In genomic region chr15:10598259-10599225, GRCm38 (mm10) we compare ENCODE assay signal across 11 mouse cellular contexts. TPM values are rescaled to one million over a fixed set of nuclear protein-coding genes. Genes with fewer than 3 reads are reported as not detected.
DNase-seq lines count a peak whose midpoint lies in the region; ATAC-seq and TF ChIP-seq lines count a peak whose summit lies in the region.
"Had no signal": no experiment of that assay in that cellular context is flagged by ENCODE, and none has a peak within 500 bp of the region (broad histone marks: within the 10 kb centered on the region; RNA-seq: fewer than 3 reads in every experiment).

No protein-coding gene starts in this region.

- H3K9me3 ChIP-seq in embryonic facial prominence, embryonic 12.5 days = 0 out of 2 replicates have a peak, but pooled peaks cover under 1% of the 10 kb centered on the region

- no peak for TF ChIP-seq CTCF in gastrocnemius, adult 2 months (IDR thresholded peaks at IDR 0.05)

- 27% methylated on average over 16 of the region's 16 CpGs for WGBS in embryonic facial prominence, embryonic 12.5 days

- DNase-seq in gastrocnemius, adult 2 months = no peak
- no peak for DNase-seq in gastrocnemius, postnatal 10 days
- DNase-seq in kidney, adult 9 months = peak; percentile 32
- peak; percentile 57 for DNase-seq in lung, postnatal 25 days (ENCODE audit: low spot score)
- DNase-seq in layer of hippocampus, adult 11-12 months (ENCODE audit: low spot score) = no peak
- DNase-seq in right cerebral cortex, postnatal 25 days = no peak
- DNase-seq in urinary bladder, postnatal 4 days (ENCODE audit: low spot score in 2 of 2) = no peak
- DNase-seq: adrenal gland, postnatal 36 days had no signal

- peaks cover 36% of the 10 kb centered on the region for H3K4me1 ChIP-seq in embryonic facial prominence, embryonic 12.5 days

- peak; percentile 44; the same call in 1 of the 2 replicates for ATAC-seq in embryonic facial prominence, embryonic 12.5 days (ENCODE audit: insufficient number of reproducible peaks, insufficient read depth, low FRiP score, low TSS enrichment)

- intact Hi-C loops in gastrocnemius, adult 2 months (cut with DNase I) = no loop called here

- no peak overlapping the region for H3K9ac ChIP-seq in embryonic facial prominence, embryonic 12.5 days

- peak overlapping the region; percentile 35; the same call in 1 of the 2 replicates for H3K27ac ChIP-seq in gastrocnemius, adult 2 months
- H3K27ac ChIP-seq in embryonic facial prominence, embryonic 12.5 days = peak overlapping the region; percentile 92

- no peak overlapping the region for H3K4me3 ChIP-seq in gastrocnemius, adult 2 months
- no peak overlapping the region for H3K4me3 ChIP-seq in embryonic facial prominence, embryonic 12.5 days

- H3K4me2 ChIP-seq in embryonic facial prominence, embryonic 12.5 days (replicated peaks) = peak overlapping the region; percentile 21; the same call in 1 of the 2 replicates

- H3K36me3 ChIP-seq in embryonic facial prominence, embryonic 12.5 days = no peaks in the 10 kb centered on the region

- no peaks in the 10 kb centered on the region for H3K27me3 ChIP-seq in embryonic facial prominence, embryonic 12.5 days

RNA-seq across cellular contexts. Expression of gene Ttc23l, which starts 40.1 kb away (rescaled TPM):
- total RNA-seq in gastrocnemius, adult 2 months (2021) = not detected
- not detected for total RNA-seq in gastrocnemius, postnatal 10 days (2021)
- not detected in 2 replicates for polyA plus RNA-seq in embryonic facial prominence, embryonic 12.5 days (2016; fragmentation: Nextera tagmentation; extraction: Ambion mirVana)
- total RNA-seq: adrenal gland, postnatal 36 days; hematopoietic stem cell, adult 5-6 weeks; left cerebral cortex, postnatal 25 days had no signal

Comparison
In these comparisons a context has a peak if more than half of its experiments do, and no peak if none do; other contexts are left out.
1. DNase-seq: peak in kidney, adult 9 months (single experiment) and lung, postnatal 25 days (single experiment); none in gastrocnemius, adult 2 months (single experiment), gastrocnemius, postnatal 10 days (single experiment), layer of hippocampus, adult 11-12 months (single experiment), right cerebral cortex, postnatal 25 days (single experiment) and urinary bladder, postnatal 4 days (0 of 2).